In the genomic region with DNA sequence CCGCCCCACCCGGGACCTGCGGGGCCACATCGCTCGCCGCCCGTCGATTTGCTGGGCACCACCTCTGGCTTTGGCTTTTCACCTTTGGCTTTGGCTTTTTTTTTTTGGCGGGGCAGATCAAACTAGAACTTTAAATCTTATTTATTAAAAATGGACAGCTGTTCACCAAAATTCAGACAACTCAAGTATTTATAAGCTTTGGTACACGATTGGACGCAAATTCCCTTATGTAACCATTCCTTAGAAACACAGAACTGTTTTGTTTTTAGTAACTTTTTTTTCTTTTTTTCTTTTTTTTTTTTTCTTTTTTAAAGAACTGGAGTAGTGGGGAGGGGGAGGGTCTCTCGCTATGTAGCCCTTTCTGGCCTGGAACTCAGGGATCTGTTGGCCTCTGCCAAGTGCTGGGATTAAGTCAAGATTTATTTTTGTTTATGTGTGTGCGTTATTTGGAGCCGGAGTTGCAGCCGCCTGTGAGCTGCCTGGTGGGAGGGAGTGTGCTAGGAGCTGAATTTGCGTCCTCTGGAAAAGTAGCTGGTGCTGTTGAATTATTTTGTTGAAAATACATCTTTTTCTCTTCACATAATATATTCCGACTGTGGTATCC, we compare ENCODE assay signal across 8 mouse cellular contexts. TPM values are rescaled to one million over a fixed set of nuclear protein-coding genes. Genes with fewer than 3 reads are reported as not detected.
DNase-seq lines count a peak whose midpoint lies in the region; ATAC-seq and TF ChIP-seq lines count a peak whose summit lies in the region.

No protein-coding gene starts in this region.

- no peaks in the 10 kb centered on the region for H3K9me3 ChIP-seq in limb, embryonic 10.5 days (replicated peaks)
- H3K9me3 ChIP-seq in neural tube, embryonic 15.5 days (replicated peaks) = no peaks in the 10 kb centered on the region

- peak overlapping the region; percentile 87 for H3K4me2 ChIP-seq in neural tube, embryonic 15.5 days

- H3K9ac ChIP-seq in neural tube, embryonic 15.5 days (replicated peaks) = peak overlapping the region; percentile 82

- TF ChIP-seq CTCF in lung, adult 2 months (IDR thresholded peaks at IDR 0.05; ENCODE audit: insufficient read depth, low read length) = no peak

- no peaks in the 10 kb centered on the region for H3K4me1 ChIP-seq in lung, adult 2 months (ENCODE audit: control insufficient read depth, insufficient read depth, low read length)
- peaks cover 7% of the 10 kb centered on the region; the same call in 1 of the 2 replicates for H3K4me1 ChIP-seq in limb, embryonic 10.5 days
- H3K4me1 ChIP-seq in neural tube, embryonic 15.5 days = peaks cover 9% of the 10 kb centered on the region

- H3K4me3 ChIP-seq in lung, adult 2 months (replicated peaks; ENCODE audit: extremely low read depth, low read depth, low read length) = peak overlapping the region; percentile 100
- H3K4me3 ChIP-seq in limb, embryonic 10.5 days = peak overlapping the region; percentile 87
- peak overlapping the region; percentile 96 for H3K4me3 ChIP-seq in neural tube, embryonic 15.5 days (replicated peaks)

- peak overlapping the region; percentile 93 for H3K27ac ChIP-seq in limb, embryonic 10.5 days
- H3K27ac ChIP-seq in neural tube, embryonic 15.5 days (replicated peaks) = peak overlapping the region; percentile 85

- 4% methylated on average over 17 of the region's 17 CpGs for WGBS in lung, adult 2 months
- 8% methylated on average over 17 of the region's 17 CpGs for WGBS in limb, embryonic 10.5 days
- 6% methylated on average over 17 of the region's 17 CpGs for WGBS in neural tube, embryonic 15.5 days

- TF ChIP-seq POLR2A in lung, adult 2 months (IDR thresholded peaks at IDR 0.05; ENCODE audit: borderline replicate concordance, extremely low read depth, low read depth, low read length) = no peak

- H3K36me3 ChIP-seq in limb, embryonic 10.5 days = no peaks in the 10 kb centered on the region
- H3K36me3 ChIP-seq in neural tube, embryonic 15.5 days = no peaks in the 10 kb centered on the region

- no peak for ATAC-seq in neural tube, embryonic 15.5 days (ENCODE audit: low FRiP score)
- ATAC-seq in megakaryocyte progenitor cell, adult 5-6 weeks (replicated peaks; ENCODE audit: poor library complexity) = no peak

- no peak for DNase-seq in lung, adult 2 months
- no peak for DNase-seq in lung, postnatal 14 days
- peak; percentile 18 to 22 for DNase-seq in cerebellum, postnatal 36 days
- DNase-seq in heart, adult 9 months (ENCODE audit: low spot score in 2 of 2) = peak; percentile 23 to 37
- no peak for DNase-seq in limb, embryonic 10.5 days (ENCODE audit: low spot score)
- no peak for DNase-seq in left cerebral cortex, adult 9 months (ENCODE audit: low spot score in 2 of 2)

- H3K27me3 ChIP-seq in limb, embryonic 10.5 days (ENCODE audit: low read depth, poor library complexity, severe bottlenecking) = no peaks in the 10 kb centered on the region
- H3K27me3 ChIP-seq in neural tube, embryonic 15.5 days (replicated peaks) = no peaks in the 10 kb centered on the region

RNA-seq across cellular contexts. Expression of gene Exd2, which starts 0.9 kb away (rescaled TPM):
- polyA plus RNA-seq in lung, adult 2 months (2012; rRNA removed) = 10.9 and 15.3 TPM in 2 replicates
- 25.9 and 29.7 TPM in 2 replicates for polyA plus RNA-seq in limb, embryonic 10.5 days (2016; fragmentation: Nextera tagmentation; extraction: Ambion mirVana)
- polyA plus RNA-seq in neural tube, embryonic 15.5 days (2015; fragmentation: Nextera tagmentation; extraction: Ambion mirVana) = 43.4 and 50.1 TPM in 2 replicates
- total RNA-seq in megakaryocyte progenitor cell, adult 5-6 weeks (2015) = 11.3 and 13.8 TPM in 2 replicates
- total RNA-seq in megakaryocyte progenitor cell, adult 5-6 weeks (2017) = 9.3 and 18.8 TPM in 2 replicates

RNA-seq across cellular contexts. Expression of gene Dcaf5, which starts 27.4 kb away (rescaled TPM):
- 18.6 and 19.9 TPM in 2 replicates for polyA plus RNA-seq in lung, adult 2 months (2012; rRNA removed)
- 9.3 and 12.8 TPM in 2 replicates for polyA plus RNA-seq in limb, embryonic 10.5 days (2016; fragmentation: Nextera tagmentation; extraction: Ambion mirVana)
- polyA plus RNA-seq in neural tube, embryonic 15.5 days (2015; fragmentation: Nextera tagmentation; extraction: Ambion mirVana) = 20.2 and 20.6 TPM in 2 replicates
- 8.1 and 9.6 TPM in 2 replicates for total RNA-seq in megakaryocyte progenitor cell, adult 5-6 weeks (2015)
- 13.5 and 15.0 TPM in 2 replicates for total RNA-seq in megakaryocyte progenitor cell, adult 5-6 weeks (2017)

RNA-seq across cellular contexts. Expression of gene Galnt16, which starts 54.3 kb away (rescaled TPM):
- 2.6 and 2.7 TPM in 2 replicates for polyA plus RNA-seq in lung, adult 2 months (2012; rRNA removed)
- 5.1 and 6.1 TPM in 2 replicates for polyA plus RNA-seq in limb, embryonic 10.5 days (2016; fragmentation: Nextera tagmentation; extraction: Ambion mirVana)
- 32.9 and 35.0 TPM in 2 replicates for polyA plus RNA-seq in neural tube, embryonic 15.5 days (2015; fragmentation: Nextera tagmentation; extraction: Ambion mirVana)
- total RNA-seq in megakaryocyte progenitor cell, adult 5-6 weeks (2015) = not detected in 2 replicates
- not detected in 2 replicates for total RNA-seq in megakaryocyte progenitor cell, adult 5-6 weeks (2017)

Comparison
In these comparisons a context has a peak if more than half of its experiments do, and no peak if none do; other contexts are left out.
1. DNase-seq: peak in cerebellum, postnatal 36 days (2 of 2) and heart, adult 9 months (2 of 2); none in lung, adult 2 months (single experiment), lung, postnatal 14 days (single experiment), limb, embryonic 10.5 days (single experiment) and left cerebral cortex, adult 9 months (0 of 2).
2. Peak in every context shown above with its lines, with median percentiles within 50 percentile points of each other: H3K4me3 ChIP-seq.